Mouse (Mus musculus) embryonic facial prominence, embryonic 12.5 days (tissue): ENCODE measurements around the gene B4galt3. TPM values are rescaled to one million over a fixed set of nuclear protein-coding genes. Genes with fewer than 3 reads are reported as not detected.

Experiments
- ATAC-seq: fragments of 200-750 bp; cut with Nextera tagmentation; 2 replicates; pipeline ENCODE4 v1.8.0; 2017; ENCODE audit not compliant: insufficient number of reproducible peaks, insufficient read depth, low FRiP score, low TSS enrichment
- H3K27ac ChIP-seq: fragments of 300-500 bp; sonication (generic); 2 replicates; pipeline ENCODE4 v1.5.1; 2016; ENCODE audit warnings: mild to moderate bottlenecking
- H3K27me3 ChIP-seq: fragments of 300-500 bp; sonication (generic); 2 replicates; pipeline ENCODE4 v1.6.1; 2016; ENCODE audit warnings: mild to moderate bottlenecking, moderate library complexity
- H3K36me3 ChIP-seq: fragments of 300-500 bp; sonication (generic); 2 replicates; pipeline ENCODE4 v1.6.1; 2016; ENCODE audit warnings: mild to moderate bottlenecking
- H3K4me1 ChIP-seq: fragments of 300-500 bp; sonication (generic); 2 replicates; pipeline ENCODE4 v1.6.1; 2016
- H3K4me2 ChIP-seq: fragments of 300-500 bp; sonication (generic); replicated peaks from 2 replicates; pipeline ENCODE4 v1.6.1; 2016; ENCODE audit warnings: mild to moderate bottlenecking, moderate library complexity
- H3K4me3 ChIP-seq: fragments of 300-500 bp; sonication (generic); 2 replicates; pipeline ENCODE4 v1.5.1; 2016; ENCODE audit warnings: mild to moderate bottlenecking
- H3K9ac ChIP-seq: fragments of 300-500 bp; sonication (generic); 2 replicates; pipeline ENCODE4 v1.6.1; 2016; ENCODE audit warnings: mild to moderate bottlenecking, moderate library complexity
- H3K9me3 ChIP-seq: fragments of 300-500 bp; sonication (generic); 2 replicates; pipeline ENCODE4 v1.6.1; 2016; ENCODE audit warnings: mild to moderate bottlenecking, moderate library complexity
- WGBS: fragments of 180-500 bp; shearing (Covaris S2); methylation state at CpG from one replicate; pipeline ENCODE4 v1.1.7; 2016; 5-methylcytosine and 5-hydroxymethylcytosine counted together
- polyA plus RNA-seq: library from polyadenylated mRNA; unstranded; fragments of >200 nt; fragmentation: Nextera tagmentation; extraction: Ambion mirVana; gene quantifications from 2 replicates; pipeline ENCODE4 v1.2.1, GENCODE M21; 2016

B4galt3 gene
- 86.0 and 89.3 TPM in 2 replicates for polyA plus RNA-seq

GRCm38 (mm10) chr1:171269848-171270572, at the start of gene B4galt3:
Gene B4galt3 (plus strand): TSS chr1:171270328.
- Histone ChIP-seq H3K4me3 (peak within 1 kb of the TSS; percentile 72), H3K27ac (0 out of 2 replicates have a peak within 1 kb of the TSS, but pooled peaks have one; percentile 37), H3K9me3 (no peaks in the 10 kb centered on the region), H3K36me3 (peaks cover 31% of the 10 kb centered on the region), H3K4me2 (peak within 1 kb of the TSS; percentile 91), H3K27me3 (no peaks in the 10 kb centered on the region), H3K9ac (peak within 1 kb of the TSS; percentile 75), H3K4me1 (peaks cover 15% of the 10 kb centered on the region; the same call in 1 of the 2 replicates)
- ATAC-seq, result peak; percentile 92
- WGBS, result 4% methylated on average over 36 of the region's 36 CpGs

DNA sequence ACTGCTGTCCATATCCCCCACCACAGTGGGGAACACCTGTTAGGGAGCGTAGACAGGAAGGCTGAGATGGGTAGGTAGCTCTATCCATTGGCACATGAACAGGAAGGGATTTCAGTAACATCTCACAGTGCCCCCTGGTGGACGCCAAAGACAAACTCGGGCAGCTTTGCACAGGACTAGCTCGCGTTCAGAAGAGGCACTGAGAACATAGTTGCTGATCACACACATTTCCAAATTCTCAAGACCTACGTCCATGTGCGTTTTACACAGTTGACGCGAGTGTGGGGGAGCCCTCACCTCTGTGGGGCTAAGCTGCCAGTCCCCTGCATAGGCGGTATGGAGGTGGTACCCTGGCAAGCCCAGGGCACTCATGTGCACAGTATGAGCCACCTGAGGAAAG, 49.3 kb upstream of the B4galt3 start:
- no peaks in the 10 kb centered on the region for H3K36me3 ChIP-seq
- ATAC-seq, result peak; percentile 17; the same call in 1 of the 2 replicates
- peak overlapping the region; percentile 19; the same call in 1 of the 2 replicates for H3K9ac ChIP-seq
- H3K4me1 ChIP-seq, result peaks cover 9% of the 10 kb centered on the region
- H3K27ac ChIP-seq, result no peak overlapping the region
- WGBS, result 9% methylated on average over 10 of the region's 10 CpGs
- H3K27me3 ChIP-seq, result no peaks in the 10 kb centered on the region
- H3K4me3 ChIP-seq, result peak overlapping the region; percentile 56; the same call in 1 of the 2 replicates
- H3K4me2 ChIP-seq, result peak overlapping the region; percentile 74
- no peaks in the 10 kb centered on the region for H3K9me3 ChIP-seq

- peak overlapping the region; percentile 51 for H3K9ac ChIP-seq
- peaks cover 9% of the 10 kb centered on the region for H3K4me1 ChIP-seq
- peak overlapping the region; percentile 56 for H3K4me3 ChIP-seq
- H3K36me3 ChIP-seq, result no peaks in the 10 kb centered on the region
- no peak overlapping the region for H3K27ac ChIP-seq
- WGBS, result 6% methylated on average over 22 of the region's 22 CpGs
- no peak for ATAC-seq
- H3K27me3 ChIP-seq, result no peaks in the 10 kb centered on the region
- peak overlapping the region; percentile 74 for H3K4me2 ChIP-seq
- H3K9me3 ChIP-seq, result no peaks in the 10 kb centered on the region
These were observed 48.6 kb upstream of the B4galt3 start for GRCm38 (mm10) chr1:171221281-171222193.

DNA sequence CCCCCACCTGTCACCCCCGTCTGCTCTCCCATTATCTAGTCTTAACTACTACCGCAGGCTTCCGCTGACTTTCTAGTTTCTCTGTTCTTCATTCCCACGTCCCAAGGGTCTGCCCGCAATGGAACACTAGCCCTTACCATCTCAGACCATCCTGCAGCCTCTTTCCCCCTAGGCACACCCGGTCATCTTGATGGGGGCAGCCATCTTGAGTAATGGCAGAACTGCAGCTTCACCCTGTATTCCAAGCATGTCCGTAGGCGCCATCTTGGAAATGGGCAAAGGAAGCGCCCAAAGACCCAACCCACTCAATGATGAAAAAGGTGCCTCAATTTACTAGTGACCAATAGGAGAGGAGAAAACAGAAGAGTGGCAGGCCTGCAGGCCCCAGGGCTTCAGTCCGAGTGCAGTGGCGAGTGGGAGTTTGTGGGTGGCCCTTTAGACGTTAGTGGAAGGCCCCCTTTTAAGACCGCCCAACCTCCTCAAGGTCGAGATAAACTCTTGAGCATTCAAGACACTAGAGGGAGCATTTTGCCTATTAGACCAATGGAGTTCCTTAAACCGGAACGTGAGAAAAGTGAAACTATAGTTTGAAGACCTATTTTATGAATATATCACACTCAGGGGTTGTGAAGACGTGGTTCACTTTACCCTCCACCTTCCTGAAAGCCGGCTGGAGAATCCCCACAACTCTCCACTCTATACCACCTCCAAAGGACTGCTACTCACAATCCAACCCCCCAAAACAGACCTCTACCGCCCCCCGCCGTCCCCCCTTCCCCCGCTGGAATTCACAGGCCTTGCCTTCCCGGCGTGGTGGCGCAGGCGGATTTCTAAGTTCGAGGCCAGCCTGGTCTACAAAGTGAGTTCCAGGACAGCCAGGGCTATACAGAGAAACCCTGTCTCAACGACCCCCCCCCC, 47.6 kb upstream of the B4galt3 start, which contains the start of gene Tomm40l:
TSS of gene Tomm40l (minus strand) at position 277 of the 918 bp plus-strand sequence.
- peak within 1 kb of the TSS; percentile 87 for H3K27ac ChIP-seq
- peak; percentile 96 for ATAC-seq
- H3K9me3 ChIP-seq, result no peaks in the 10 kb centered on the region
- no peaks in the 10 kb centered on the region for H3K36me3 ChIP-seq
- H3K9ac ChIP-seq, result peak within 1 kb of the TSS; percentile 51
- H3K4me1 ChIP-seq, result peaks cover 9% of the 10 kb centered on the region
- H3K4me3 ChIP-seq, result peak within 1 kb of the TSS; percentile 56
- peak within 1 kb of the TSS; percentile 74 for H3K4me2 ChIP-seq
- H3K27me3 ChIP-seq, result no peaks in the 10 kb centered on the region
- 2% methylated on average over 28 of the region's 28 CpGs for WGBS

DNA sequence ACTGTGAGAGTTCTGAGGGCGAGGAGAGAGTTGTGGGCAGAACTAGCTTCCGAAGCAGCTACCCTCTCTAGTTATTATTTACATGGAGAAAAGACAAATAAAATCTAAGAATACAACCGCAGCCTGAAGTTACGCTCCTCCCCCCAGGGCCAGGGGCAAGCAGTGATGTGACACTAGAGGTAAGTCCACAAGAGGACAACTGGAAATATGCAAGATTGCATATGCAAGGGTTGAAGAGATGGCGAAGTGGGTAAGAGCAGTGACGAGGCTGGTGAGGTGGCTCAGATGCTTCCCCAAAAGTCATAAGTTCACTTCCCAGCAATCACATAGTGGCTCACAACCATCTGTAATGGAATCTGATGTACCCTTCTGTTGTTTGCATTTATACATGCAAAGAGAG, 47.0 kb upstream of the B4galt3 start:
- Histone ChIP-seq H3K27ac (peak overlapping the region; percentile 87), H3K4me3 (peak overlapping the region; percentile 56; the same call in 1 of the 2 replicates)

GRCm38 (mm10) chr1:171223796-171224195, 46.3 kb upstream of the B4galt3 start:
- no peak overlapping the region for H3K9ac ChIP-seq
- H3K27me3 ChIP-seq, result no peaks in the 10 kb centered on the region
- 75% methylated on average over 2 of the region's 2 CpGs for WGBS
- H3K36me3 ChIP-seq, result no peaks in the 10 kb centered on the region
- H3K9me3 ChIP-seq, result no peaks in the 10 kb centered on the region
- no peak overlapping the region for H3K27ac ChIP-seq
- no peak overlapping the region for H3K4me2 ChIP-seq
- ATAC-seq, result no peak
- peaks cover 9% of the 10 kb centered on the region for H3K4me1 ChIP-seq
- no peak overlapping the region for H3K4me3 ChIP-seq

More for the DNA sequence above, 47.0 kb upstream of the B4galt3 start:
- Histone ChIP-seq H3K9ac (no peak overlapping the region), H3K4me1 (peaks cover 9% of the 10 kb centered on the region), H3K4me2 (peak overlapping the region; percentile 74), H3K36me3 (no peaks in the 10 kb centered on the region), H3K27me3 (no peaks in the 10 kb centered on the region), H3K9me3 (no peaks in the 10 kb centered on the region)
- no peak for ATAC-seq
- WGBS, result 80% methylated on average over 6 of the region's 6 CpGs

GRCm38 (mm10) chr1:171224857-171225256, 45.3 kb upstream of the B4galt3 start, which contains the start of gene Apoa2:
Gene Apoa2 (plus strand): TSS chr1:171225054.
- ATAC-seq, result no peak
- H3K36me3 ChIP-seq, result no peaks in the 10 kb centered on the region
- no peaks in the 10 kb centered on the region for H3K27me3 ChIP-seq
- H3K9ac ChIP-seq, result no peak within 1 kb of the TSS
- H3K27ac ChIP-seq, result no peak within 1 kb of the TSS
- H3K9me3 ChIP-seq, result no peaks in the 10 kb centered on the region
- 79% methylated on average over 5 of the region's 5 CpGs for WGBS
- H3K4me3 ChIP-seq, result no peak within 1 kb of the TSS
- H3K4me2 ChIP-seq, result no peak within 1 kb of the TSS
- peaks cover 9% of the 10 kb centered on the region for H3K4me1 ChIP-seq

GRCm38 (mm10) chr1:171226780-171227179, 43.3 kb upstream of the B4galt3 start:
- no peaks in the 10 kb centered on the region for H3K36me3 ChIP-seq
- peaks cover 9% of the 10 kb centered on the region for H3K4me1 ChIP-seq
- ATAC-seq, result no peak
- 42% methylated on average over 4 of the region's 4 CpGs for WGBS
- H3K9me3 ChIP-seq, result no peaks in the 10 kb centered on the region
- no peak overlapping the region for H3K4me3 ChIP-seq
- no peaks in the 10 kb centered on the region for H3K27me3 ChIP-seq
- H3K9ac ChIP-seq, result no peak overlapping the region
- no peak overlapping the region for H3K4me2 ChIP-seq
- no peak overlapping the region for H3K27ac ChIP-seq

DNA sequence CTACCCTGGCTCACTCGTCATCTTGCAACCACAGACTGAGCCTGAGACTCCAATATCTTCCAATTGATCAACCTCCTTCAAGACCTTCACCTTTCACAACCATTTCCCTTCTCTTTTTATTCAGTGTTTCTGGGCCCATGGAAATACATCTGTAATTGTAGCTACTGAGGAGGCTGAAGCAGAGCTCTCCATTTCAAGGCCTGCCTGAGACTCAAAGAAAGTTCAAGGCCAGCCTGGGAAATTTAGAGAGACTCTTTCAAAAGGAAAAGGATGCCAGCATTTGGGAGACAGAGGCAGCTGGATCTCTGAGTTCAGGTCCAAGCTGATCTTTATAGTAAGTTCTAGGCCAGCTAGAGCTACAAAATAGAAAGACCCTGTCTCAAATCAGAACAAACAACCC, 42.2 kb upstream of the B4galt3 start:
- Histone ChIP-seq H3K4me1 (peaks cover 9% of the 10 kb centered on the region), H3K36me3 (no peaks in the 10 kb centered on the region), H3K9me3 (no peaks in the 10 kb centered on the region), H3K4me3 (no peak overlapping the region), H3K27me3 (no peaks in the 10 kb centered on the region), H3K9ac (no peak overlapping the region), H3K27ac (no peak overlapping the region), H3K4me2 (no peak overlapping the region)
- WGBS, result 83% methylated on average over 1 of the region's 1 CpGs
- no peak for ATAC-seq

- H3K9ac ChIP-seq, result no peak overlapping the region
- no peak overlapping the region for H3K4me2 ChIP-seq
- no peak overlapping the region for H3K4me3 ChIP-seq
- WGBS, result 36% methylated on average over 6 of the region's 6 CpGs
- H3K36me3 ChIP-seq, result peaks cover 14% of the 10 kb centered on the region
- no peaks in the 10 kb centered on the region for H3K27me3 ChIP-seq
- no peak for ATAC-seq
- peaks cover 9% of the 10 kb centered on the region for H3K4me1 ChIP-seq
- H3K27ac ChIP-seq, result no peak overlapping the region
- H3K9me3 ChIP-seq, result no peaks in the 10 kb centered on the region
These were observed 40.4 kb upstream of the B4galt3 start for GRCm38 (mm10) chr1:171229750-171230149.

DNA sequence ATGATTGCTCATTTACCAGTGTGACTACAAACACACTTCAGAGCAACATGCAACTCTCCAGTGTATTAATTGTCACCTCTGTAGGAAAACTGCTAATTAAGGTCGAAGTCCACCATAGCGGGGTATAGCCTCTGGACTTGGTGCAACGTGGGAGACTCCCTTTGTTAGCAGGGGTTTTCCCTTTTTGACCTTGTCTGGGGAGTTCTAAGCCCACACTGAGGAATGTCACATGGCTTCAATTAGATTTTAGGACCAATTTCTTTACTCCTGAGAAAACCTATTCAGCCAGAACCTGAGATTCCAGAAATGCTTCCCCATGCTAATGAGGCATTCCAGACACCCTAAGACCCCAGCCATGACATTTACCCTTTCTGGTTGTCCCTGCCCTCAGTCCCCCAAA, 39.9 kb upstream of the B4galt3 start:
- Histone ChIP-seq H3K4me3 (no peak overlapping the region), H3K27me3 (no peaks in the 10 kb centered on the region), H3K4me1 (peaks cover 9% of the 10 kb centered on the region), H3K36me3 (peaks cover 19% of the 10 kb centered on the region), H3K9ac (no peak overlapping the region), H3K27ac (0 out of 2 replicates have a peak overlapping the region, but pooled peaks have one; percentile 17), H3K9me3 (no peaks in the 10 kb centered on the region), H3K4me2 (no peak overlapping the region)
- WGBS, result 18% methylated on average over 3 of the region's 3 CpGs
- no peak for ATAC-seq
